Mouse (Mus musculus) embryo, embryonic 11 days (tissue): ENCODE measurements around the gene Hs2st1.

Source experiments
- DNase-seq: peaks from one replicate; pipeline ENCODE4 v3.0.0-alpha.2; 2015

The Hs2st1 gene

GRCm38 (mm10) chr3:144432143-144432577 lies 137.8 kb downstream of the Hs2st1 start:
- no peak for DNase-seq

DNA sequence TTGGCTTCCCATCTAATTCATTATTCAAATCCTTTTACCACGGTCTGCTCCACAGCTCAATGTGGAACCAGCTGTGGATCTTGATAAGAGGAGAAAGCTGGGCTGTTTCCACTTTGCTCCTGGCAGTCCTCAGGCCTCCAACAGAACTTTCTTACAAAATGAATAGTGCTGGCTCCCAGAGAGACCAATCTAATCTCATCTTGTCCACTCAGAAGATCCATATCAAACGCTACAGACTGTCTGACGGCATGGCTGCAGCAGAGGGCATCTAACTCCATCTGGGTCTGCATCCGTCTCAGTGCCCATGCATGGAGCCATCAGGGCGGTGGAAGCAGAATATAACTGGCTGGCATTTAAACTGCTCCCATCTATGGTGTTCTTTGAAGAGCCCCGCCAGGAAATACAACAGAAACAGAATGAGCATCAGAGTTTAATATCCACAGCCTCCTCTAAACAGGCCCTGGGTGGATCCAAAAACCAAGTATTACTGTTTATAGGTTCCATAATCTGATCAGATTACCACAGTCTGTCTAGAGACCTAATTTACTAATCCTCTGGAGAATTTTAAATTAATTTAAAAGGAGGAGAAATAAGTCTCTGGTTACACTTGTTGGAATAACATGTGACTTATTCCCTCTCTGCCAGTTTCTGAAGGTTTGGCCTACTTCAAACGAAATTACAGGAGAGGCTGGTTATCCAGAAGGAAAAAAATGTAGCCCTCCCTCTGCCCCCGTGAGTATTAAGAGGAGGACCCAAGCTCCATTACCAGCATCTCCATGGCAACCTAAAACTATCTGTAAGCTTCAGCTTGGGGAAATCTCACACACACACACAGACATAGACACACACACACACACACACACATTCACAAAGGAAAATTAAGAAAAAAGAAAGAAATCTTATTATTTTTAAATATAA lies 141.2 kb downstream of the Hs2st1 start:
- no peak for DNase-seq

GRCm38 (mm10) chr3:144425041-144425448 lies 144.9 kb downstream of the Hs2st1 start:
- DNase-seq, result no peak

DNA sequence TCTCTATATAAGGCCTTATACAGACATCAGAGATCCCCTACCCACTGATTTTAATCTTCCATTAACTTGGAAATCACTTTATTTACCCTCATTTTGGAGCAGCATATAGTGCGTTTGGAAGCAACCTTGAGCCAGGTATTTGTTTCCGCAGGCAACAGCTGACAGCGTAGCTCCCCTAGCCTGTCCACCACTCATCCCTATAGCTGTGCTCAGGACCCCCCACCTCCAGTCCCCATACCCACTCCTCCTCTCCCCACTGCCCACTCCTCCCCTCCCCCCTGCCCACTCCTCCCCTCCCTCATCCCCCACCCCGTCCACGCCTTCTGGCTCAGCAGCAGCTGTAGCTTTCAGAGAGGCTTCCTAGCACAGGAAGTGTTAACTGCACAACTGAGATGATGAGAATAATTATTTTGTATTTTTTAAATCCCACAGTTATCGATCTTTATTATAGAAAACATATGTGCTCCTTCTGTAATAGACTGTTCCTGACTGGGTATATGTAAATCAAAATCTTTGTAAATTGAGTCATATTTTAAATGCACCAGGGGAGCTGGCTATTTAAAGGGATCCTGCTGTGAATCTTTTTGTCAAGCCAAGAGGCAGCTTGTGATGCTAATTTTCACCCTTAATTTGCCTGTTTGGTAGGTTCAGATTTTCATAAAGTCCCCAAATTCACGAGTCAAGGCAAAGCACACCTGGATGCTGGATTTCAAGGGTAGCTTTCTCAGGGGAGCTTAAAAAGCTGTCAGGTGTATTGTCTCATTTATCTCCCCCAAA lies 148.4 kb downstream of the Hs2st1 start:
- DNase-seq, result no peak

- DNase-seq, result no peak
These were observed 156.2 kb downstream of the Hs2st1 start for GRCm38 (mm10) chr3:144413821-144414220.

- peak; percentile 50 for DNase-seq
These were observed 157.3 kb downstream of the Hs2st1 start for GRCm38 (mm10) chr3:144412538-144413272.

DNA sequence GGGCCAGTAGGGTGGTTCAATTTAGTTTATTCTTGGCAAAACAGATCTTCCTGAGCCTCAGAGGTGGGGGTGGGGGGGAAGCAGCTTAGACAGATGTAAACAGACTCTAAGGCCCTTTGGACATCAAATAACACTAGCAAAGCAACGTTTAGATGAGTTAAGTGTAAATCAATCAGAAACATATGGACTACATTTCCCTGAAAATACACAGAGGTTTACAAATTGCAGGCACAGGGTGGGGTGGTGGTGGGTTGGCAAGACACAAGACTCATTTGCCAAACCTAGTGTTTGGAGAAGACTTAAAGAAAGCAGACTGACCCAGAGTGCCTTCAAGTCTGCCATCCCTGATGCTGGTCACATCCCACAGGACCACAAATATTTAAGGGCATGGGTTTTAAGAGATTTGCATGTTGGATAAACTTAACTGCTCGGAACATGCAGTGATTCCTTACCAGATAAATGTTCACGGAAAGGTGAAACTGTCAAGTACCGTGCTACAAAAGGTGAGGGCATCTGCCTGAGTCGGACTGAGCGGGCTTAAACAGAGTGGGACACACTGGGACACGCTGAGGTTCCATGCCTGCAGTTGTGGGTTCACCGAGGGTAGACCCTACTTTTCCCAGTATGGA lies 158.2 kb downstream of the Hs2st1 start:
- peak; percentile 23 for DNase-seq

- peak; percentile 45 for DNase-seq
These were observed 158.9 kb downstream of the Hs2st1 start for GRCm38 (mm10) chr3:144411051-144411542.

DNA sequence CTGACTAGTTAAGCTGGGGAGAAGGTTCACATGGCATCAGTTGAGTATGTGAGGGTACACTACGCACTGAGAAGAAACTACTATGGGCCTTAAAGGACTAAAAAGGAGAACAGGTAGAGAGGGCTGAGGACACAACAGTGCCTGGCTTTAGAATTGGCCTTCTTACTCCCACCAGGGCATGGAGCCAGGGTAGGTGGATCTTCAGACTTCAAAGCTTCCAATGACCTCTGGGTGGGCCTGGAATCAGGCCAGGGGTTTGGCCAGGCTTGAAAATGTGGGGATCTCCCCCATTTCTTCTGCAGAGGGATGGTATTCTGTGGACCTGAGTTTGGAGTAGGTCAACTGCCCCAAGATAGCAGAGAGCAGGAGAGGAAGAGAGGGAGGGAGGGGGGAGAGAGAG lies 161.0 kb downstream of the Hs2st1 start:
- no peak for DNase-seq

- DNase-seq, result no peak
These were observed 164.7 kb downstream of the Hs2st1 start for GRCm38 (mm10) chr3:144405331-144405730.

DNA sequence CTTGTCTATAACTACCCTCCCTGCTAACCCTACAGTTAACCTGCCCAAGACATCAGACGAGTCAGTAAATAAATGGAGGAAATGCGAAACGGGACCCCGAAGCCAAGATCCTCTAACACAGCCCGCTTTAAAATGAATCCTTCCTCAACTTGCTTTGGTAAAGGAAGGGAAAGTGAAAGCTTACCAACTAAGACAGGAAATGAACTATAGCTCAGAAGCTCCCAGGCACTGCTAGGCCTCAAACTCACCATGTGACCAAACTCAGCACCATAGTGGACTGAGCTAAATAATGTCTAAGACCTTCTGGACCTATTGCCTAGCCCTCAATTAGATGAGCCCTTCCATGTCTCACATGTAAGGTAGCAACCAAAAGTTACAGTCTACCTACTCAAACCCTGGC lies 168.7 kb downstream of the Hs2st1 start:
- no peak for DNase-seq

- no peak for DNase-seq
These were observed 169.1 kb downstream of the Hs2st1 start for GRCm38 (mm10) chr3:144400870-144401269.

DNA sequence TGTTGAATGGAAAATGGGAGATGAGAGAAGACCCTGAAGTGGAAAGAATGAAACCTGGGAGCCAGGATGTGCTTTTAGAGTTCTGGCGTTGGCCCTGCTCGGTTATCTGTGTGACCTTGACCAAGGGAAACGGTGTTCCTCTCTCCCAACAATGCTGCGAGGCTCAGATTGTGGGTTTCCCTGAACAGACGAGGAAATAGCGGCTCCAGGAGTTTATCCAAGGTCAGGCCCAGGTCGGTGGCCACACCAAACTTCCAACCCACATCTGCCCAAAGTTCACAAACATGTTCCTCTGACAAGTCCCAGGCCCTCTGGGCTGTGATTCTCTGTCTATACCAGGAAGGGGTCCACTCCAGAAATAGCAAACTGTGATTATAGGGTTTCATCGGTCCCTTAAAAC lies 169.6 kb downstream of the Hs2st1 start:
- no peak for DNase-seq

- peak; percentile 93 for DNase-seq
These were observed 170.5 kb downstream of the Hs2st1 start for GRCm38 (mm10) chr3:144399358-144400096.

DNA sequence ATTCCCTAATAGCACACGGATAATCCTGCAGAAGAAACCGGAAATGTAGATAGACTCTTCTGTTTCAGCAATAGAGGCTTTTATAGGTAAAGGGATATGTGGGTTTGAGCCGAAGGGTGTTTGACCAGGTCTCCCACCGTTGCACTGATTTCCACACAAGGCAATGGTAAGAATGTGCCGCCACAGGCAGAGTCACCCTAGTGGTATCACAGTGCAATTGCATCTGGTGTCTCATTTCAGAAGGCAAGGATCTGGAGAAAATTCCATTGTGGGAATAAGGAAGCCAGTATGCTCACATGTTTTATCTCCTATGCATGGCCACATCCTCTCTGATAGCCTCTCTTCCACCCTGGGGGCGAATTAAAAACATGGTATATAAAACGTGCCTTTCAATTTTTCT lies 171.8 kb downstream of the Hs2st1 start:
- no peak for DNase-seq

DNA sequence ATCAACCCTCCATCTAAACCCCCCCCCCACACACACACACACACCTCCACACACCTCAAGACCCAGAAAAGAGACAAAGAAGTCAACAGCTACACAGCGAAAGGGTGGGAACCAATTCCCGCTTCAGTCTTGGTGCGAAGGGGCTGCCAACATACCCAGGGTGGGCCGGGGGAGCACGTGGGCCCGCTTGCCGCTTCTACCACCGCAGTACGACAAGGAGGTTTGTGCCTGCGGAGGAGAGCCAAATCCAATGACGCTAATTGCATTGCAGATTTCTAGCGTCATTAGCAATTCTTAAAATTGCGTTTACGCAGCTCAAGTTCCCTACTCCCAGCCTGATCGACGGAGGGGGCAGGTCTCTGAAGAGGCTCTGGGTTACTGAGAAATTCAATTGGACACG lies 173.5 kb downstream of the Hs2st1 start:
- DNase-seq, result no peak

- DNase-seq, result no peak
These were observed 175.5 kb downstream of the Hs2st1 start for GRCm38 (mm10) chr3:144394454-144394943.

DNA sequence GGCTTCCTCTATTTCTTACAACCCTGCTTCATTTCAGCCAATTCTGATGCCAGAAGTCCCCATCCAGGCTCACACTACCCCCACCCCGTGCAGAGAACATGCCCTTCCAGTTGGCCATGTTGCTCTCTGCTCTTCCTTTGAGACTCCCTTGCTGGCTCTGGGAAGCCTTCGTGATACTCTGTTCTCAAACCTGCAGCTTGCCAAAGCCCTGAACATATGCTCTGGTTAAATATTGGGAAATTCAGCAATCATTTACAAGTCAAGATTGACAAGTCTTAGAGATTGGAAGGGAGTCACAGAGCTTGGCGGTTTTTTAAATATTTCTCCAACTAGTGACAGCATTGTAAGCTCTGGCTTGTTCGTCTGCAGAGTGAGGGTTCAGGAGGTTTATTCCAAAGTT lies 183.5 kb downstream of the Hs2st1 start:
- DNase-seq, result no peak

DNA sequence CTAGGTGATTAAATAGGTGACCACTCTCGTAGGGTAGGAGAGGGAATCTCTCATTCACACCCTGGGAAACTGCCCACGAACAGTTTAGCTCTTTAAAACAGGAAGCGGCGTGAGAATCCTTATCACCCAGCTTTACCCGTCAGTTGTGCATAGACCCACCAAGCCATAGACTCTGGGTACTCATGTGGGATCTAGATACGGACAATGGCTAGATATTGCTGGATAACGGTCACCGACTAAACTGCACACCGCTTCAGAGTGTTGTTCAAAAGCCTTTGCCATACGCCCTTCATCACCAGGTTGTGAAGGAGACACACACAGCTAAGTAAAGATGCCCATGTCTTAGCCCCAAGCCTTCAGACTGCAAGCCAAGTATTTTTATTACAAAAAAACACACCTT lies 185.3 kb downstream of the Hs2st1 start:
- no peak for DNase-seq

GRCm38 (mm10) chr3:144381431-144381980 lies 188.5 kb downstream of the Hs2st1 start:
- DNase-seq, result no peak

GRCm38 (mm10) chr3:144380921-144381320 lies 189.1 kb downstream of the Hs2st1 start:
- peak; percentile 94 for DNase-seq
